Mouse (Mus musculus) central nervous system, embryonic 14 days (tissue): ENCODE data around the gene Scai. TPM values are rescaled to one million over a fixed set of nuclear protein-coding genes. Genes with fewer than 3 reads are reported as not detected.

Experiments
- polyA plus RNA-seq: library from polyadenylated mRNA; depleted of rRNA; stranded (reverse); fragments of >200 nt; gene quantifications from 2 replicates; pipeline ENCODE4 v1.2.3, GENCODE M21; 2012; rRNA removed

Gene Scai
- polyA plus RNA-seq: 12.9 and 13.4 TPM in 2 replicates

DNA sequence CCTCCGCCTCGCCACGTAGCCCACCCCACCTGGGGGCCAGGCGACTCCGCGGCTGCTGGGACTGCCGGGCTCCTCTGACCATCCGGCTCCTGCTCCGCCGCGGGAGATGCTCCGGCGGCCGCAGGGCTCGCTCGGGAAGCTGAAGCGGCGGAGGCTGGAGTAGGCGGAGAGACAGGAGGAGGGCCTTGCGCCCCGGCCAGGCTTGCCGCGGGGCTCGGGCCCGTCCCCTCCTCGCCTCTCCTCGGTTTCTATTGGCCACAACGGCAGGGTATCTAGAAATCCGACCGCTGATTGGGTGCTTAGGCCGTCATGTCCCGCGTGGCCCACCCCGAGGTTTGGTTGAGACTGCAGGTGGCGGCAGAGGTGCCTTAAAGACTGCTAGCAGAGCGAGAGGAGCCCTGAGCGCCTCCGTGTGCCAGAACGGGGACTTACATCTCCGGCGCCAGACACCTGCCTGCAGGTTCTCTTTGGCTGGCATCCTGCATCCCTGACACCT lies at the start of gene Scai:
TSS of gene Scai (minus strand) at position 174 of the 496 bp plus-strand sequence.

DNA sequence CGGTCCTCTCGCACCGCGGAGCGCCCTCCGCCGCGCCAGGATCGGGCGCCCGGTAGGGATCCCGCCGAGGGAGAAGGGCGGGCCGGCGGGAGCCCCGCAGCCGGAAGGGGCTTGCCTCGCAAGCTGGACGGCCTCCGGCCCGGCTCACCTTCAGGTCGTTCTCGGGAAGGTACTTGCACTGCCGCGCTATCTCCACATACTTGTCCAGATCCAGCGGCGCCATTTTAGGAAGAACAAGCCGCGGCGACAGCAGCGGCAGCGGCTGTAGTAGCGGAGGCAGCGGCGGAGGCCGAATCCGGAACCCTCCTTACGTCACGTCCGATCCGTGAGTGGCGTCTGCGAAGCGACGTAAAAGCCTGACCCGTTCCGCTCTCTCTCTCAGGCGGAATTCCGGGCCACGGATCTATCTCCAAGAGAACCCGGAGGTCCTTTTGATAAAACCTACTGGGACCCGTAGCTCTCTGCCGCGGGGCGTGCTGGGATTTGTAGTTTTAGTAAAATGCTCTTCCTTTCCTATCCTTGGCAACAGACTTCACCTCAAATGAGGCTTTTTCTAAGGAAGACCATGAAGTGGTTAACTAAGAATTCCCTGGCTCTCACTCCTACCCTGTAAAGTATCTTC lies 35.6 kb upstream of the Scai start, which contains the start of gene Ppp6c:
TSS of gene Ppp6c (minus strand) at position 433 of the 622 bp plus-strand sequence.

GRCm38 (mm10) chr2:39065400-39065987 lies 125.0 kb downstream of the Scai start, which contains the start of gene Golga1:
Gene Golga1 (minus strand): TSS chr2:39065541.

Other genes starting within 250 kb of the Scai start
- 0.94 and 1.3 TPM in 2 replicates for gene Wdr38, start 193.3 kb downstream of the Scai start, polyA plus RNA-seq
- gene Arpc5l, start 185.4 kb downstream of the Scai start, polyA plus RNA-seq: 75.0 and 77.2 TPM in 2 replicates
- 628 and 699 TPM in 2 replicates for gene Rpl35, start 185.1 kb downstream of the Scai start, polyA plus RNA-seq
- 48.7 and 52.8 TPM in 2 replicates for gene Golga1, start 125.2 kb downstream of the Scai start, polyA plus RNA-seq
- gene Ppp6c, start 35.7 kb upstream of the Scai start, polyA plus RNA-seq: 47.8 and 54.3 TPM in 2 replicates